ENCODE assay signal across 8 mouse cellular contexts in genomic region chr6:120294056-120294784, GRCm38 (mm10). TPM values are rescaled to one million over a fixed set of nuclear protein-coding genes. Genes with fewer than 3 reads are reported as not detected.
A peak's percentile ranks its signal among the peaks of the same experiment; 100 is the strongest.
DNase-seq lines count a peak whose midpoint lies in the region; ATAC-seq lines count a peak whose summit lies in the region.

D330020A13Rik (plus strand) TSS chr6:120294364.
B4galnt3 (minus strand) TSS chr6:120294559.

- peaks cover 9% of the 10 kb centered on the region for H3K4me1 ChIP-seq in heart, embryonic 15.5 days (replicated peaks)
- peaks cover 13% of the 10 kb centered on the region for H3K4me1 ChIP-seq in liver, embryonic 12.5 days
- H3K4me1 ChIP-seq in neural tube, embryonic 12.5 days: peaks cover 12% of the 10 kb centered on the region; the same call in 1 of the 2 replicates

- H3K36me3 ChIP-seq in heart, embryonic 15.5 days: no peaks in the 10 kb centered on the region
- no peaks in the 10 kb centered on the region for H3K36me3 ChIP-seq in liver, embryonic 12.5 days
- H3K36me3 ChIP-seq in neural tube, embryonic 12.5 days: no peaks in the 10 kb centered on the region

- no peak within 1 kb of the TSS for H3K27ac ChIP-seq in heart, embryonic 15.5 days
- no peak within 1 kb of the TSS for H3K27ac ChIP-seq in liver, embryonic 12.5 days
- H3K27ac ChIP-seq in neural tube, embryonic 12.5 days: no peak within 1 kb of the TSS

- under 1% methylated on average over 79 of the region's 79 CpGs for WGBS in heart, embryonic 15.5 days
- under 1% methylated on average over 79 of the region's 79 CpGs for WGBS in liver, embryonic 12.5 days (ENCODE audit: insufficient replicate concordance)
- WGBS in neural tube, embryonic 12.5 days: under 1% methylated on average over 79 of the region's 79 CpGs

- H3K9ac ChIP-seq in heart, embryonic 15.5 days: peak within 1 kb of the TSS; percentile 46
- no peak within 1 kb of the TSS for H3K9ac ChIP-seq in liver, embryonic 12.5 days
- H3K9ac ChIP-seq in neural tube, embryonic 12.5 days: peak within 1 kb of the TSS; percentile 57

- DNase-seq in lung, adult 18-20 months: peak; percentile 6 to 13
- no peak for DNase-seq in lung, postnatal 25 days (ENCODE audit: low spot score)
- DNase-seq in cerebellum, postnatal 36 days: peak; percentile 8 to 13
- DNase-seq in kidney, postnatal 10 days: peak; percentile 70
- DNase-seq in thymus, postnatal 36 days: peak; percentile 49 to 56

- H3K27me3 ChIP-seq in heart, embryonic 15.5 days: peaks cover 34% of the 10 kb centered on the region
- peaks cover 73% of the 10 kb centered on the region for H3K27me3 ChIP-seq in liver, embryonic 12.5 days (replicated peaks)
- peaks cover 34% of the 10 kb centered on the region for H3K27me3 ChIP-seq in neural tube, embryonic 12.5 days (replicated peaks)

- peak within 1 kb of the TSS; percentile 70 for H3K4me3 ChIP-seq in heart, embryonic 15.5 days
- peak within 1 kb of the TSS; percentile 49 for H3K4me3 ChIP-seq in liver, embryonic 12.5 days
- H3K4me3 ChIP-seq in neural tube, embryonic 12.5 days: peak within 1 kb of the TSS; percentile 57

- ATAC-seq in heart, embryonic 15.5 days (replicated peaks; ENCODE audit: insufficient number of reproducible peaks, insufficient read depth, low FRiP score, low read depth): peak; percentile 62
- peak; percentile 49 for ATAC-seq in liver, embryonic 12.5 days
- peak; percentile 82 for ATAC-seq in neural tube, embryonic 12.5 days (ENCODE audit: low FRiP score, low read depth)

- no peaks in the 10 kb centered on the region for H3K9me3 ChIP-seq in heart, embryonic 15.5 days (replicated peaks)
- H3K9me3 ChIP-seq in liver, embryonic 12.5 days (replicated peaks): no peaks in the 10 kb centered on the region
- H3K9me3 ChIP-seq in neural tube, embryonic 12.5 days: no peaks in the 10 kb centered on the region

- H3K4me2 ChIP-seq in heart, embryonic 15.5 days: peak within 1 kb of the TSS; percentile 99
- peak within 1 kb of the TSS; percentile 75 for H3K4me2 ChIP-seq in liver, embryonic 12.5 days
- H3K4me2 ChIP-seq in neural tube, embryonic 12.5 days (replicated peaks): peak within 1 kb of the TSS; percentile 100

RNA-seq across cellular contexts. Expression of gene D330020A13Rik, which starts in this region (rescaled TPM):
- polyA plus RNA-seq in heart, embryonic 15.5 days (2015; fragmentation: Nextera tagmentation; extraction: Ambion mirVana): 0.14 and 0.21 TPM in 2 replicates
- not detected in 2 replicates for polyA plus RNA-seq in liver, embryonic 12.5 days (2016; fragmentation: Nextera tagmentation; extraction: Ambion mirVana)
- polyA plus RNA-seq in neural tube, embryonic 12.5 days (2016; fragmentation: Nextera tagmentation; extraction: Ambion mirVana): 0.49 TPM in 1 of 2 replicates, not detected in the other

RNA-seq across cellular contexts. Expression of gene B4galnt3, which starts in this region (rescaled TPM):
- polyA plus RNA-seq in heart, embryonic 15.5 days (2015; fragmentation: Nextera tagmentation; extraction: Ambion mirVana): 0.34 and 0.41 TPM in 2 replicates
- polyA plus RNA-seq in liver, embryonic 12.5 days (2016; fragmentation: Nextera tagmentation; extraction: Ambion mirVana): 0.23 and 0.25 TPM in 2 replicates
- 0.39 and 0.46 TPM in 2 replicates for polyA plus RNA-seq in neural tube, embryonic 12.5 days (2016; fragmentation: Nextera tagmentation; extraction: Ambion mirVana)

Comparison
In these comparisons a context has a peak if more than half of its experiments do, and no peak if none do; other contexts are left out.
1. Peak in ATAC-seq, H3K4me3 ChIP-seq, H3K9ac ChIP-seq and H3K4me2 ChIP-seq in heart, embryonic 15.5 days; RNA of the genes that start here not detected or under 1 TPM.
2. Peak in ATAC-seq, H3K4me3 ChIP-seq and H3K4me2 ChIP-seq in liver, embryonic 12.5 days; RNA of the genes that start here not detected or under 1 TPM.
3. Peak in ATAC-seq, H3K4me3 ChIP-seq, H3K9ac ChIP-seq and H3K4me2 ChIP-seq in neural tube, embryonic 12.5 days; RNA of the genes that start here not detected or under 1 TPM.